Mouse (Mus musculus) mature B cell (primary cell): ENCODE measurements around the gene BC035044.

Source experiments
- in situ Hi-C: fragments of 300-500 bp; cut with MboI; formaldehyde crosslinking; loops from 2 replicates; pipeline ENCODE4 v1.14.3; 2019

The BC035044 gene

GRCm38 (mm10) chr6:128851151-128851550 lies 39.8 kb downstream of the BC035044 start:
- in situ Hi-C loops, result loop anchor here (5.0 to 10.0 kb wide), 2 partner anchors 334 to 391 kb away; partner anchors contain the start of gene Clec2d

GRCm38 (mm10) chr6:128850671-128851070 lies 40.3 kb downstream of the BC035044 start:
- in situ Hi-C loops, result loop anchor here (5.0 to 10.0 kb wide), 2 partner anchors 334 to 392 kb away; partner anchors contain the start of gene Clec2d

GRCm38 (mm10) chr6:128849902-128850301 lies 41.0 kb downstream of the BC035044 start:
- in situ Hi-C loops, result loop anchor here (5.0 to 10.0 kb wide), 3 partner anchors 245 to 392 kb away; partner anchors contain the start of gene Clec2d

- in situ Hi-C loops, result loop anchor here (10.0 kb wide), 1 partner anchor 243 kb away; no protein-coding TSS in a partner anchor
Measured at GRCm38 (mm10) chr6:128847401-128847800, 43.5 kb downstream of the BC035044 start.

GRCm38 (mm10) chr6:128845998-128846542 lies 44.9 kb downstream of the BC035044 start:
- in situ Hi-C loops, result loop anchor here (10.0 kb wide), 1 partner anchor 241 kb away; no protein-coding TSS in a partner anchor

GRCm38 (mm10) chr6:128845319-128845979 lies 45.5 kb downstream of the BC035044 start:
- in situ Hi-C loops, result loop anchor here (10.0 kb wide), 1 partner anchor 241 kb away; no protein-coding TSS in a partner anchor

GRCm38 (mm10) chr6:128844586-128845080 lies 46.3 kb downstream of the BC035044 start:
- in situ Hi-C loops, result loop anchor here (5.0 to 10.0 kb wide), 3 partner anchors 42 to 240 kb away; no protein-coding TSS in a partner anchor

GRCm38 (mm10) chr6:128844131-128844530 lies 46.8 kb downstream of the BC035044 start:
- in situ Hi-C loops, result loop anchor here (5.0 to 10.0 kb wide), 3 partner anchors 42 to 239 kb away; no protein-coding TSS in a partner anchor

- in situ Hi-C loops, result loop anchor here (5.0 to 10.0 kb wide), 3 partner anchors 41 to 239 kb away; no protein-coding TSS in a partner anchor
Measured at GRCm38 (mm10) chr6:128843479-128843992, 47.4 kb downstream of the BC035044 start.

GRCm38 (mm10) chr6:128842945-128843478 lies 47.9 kb downstream of the BC035044 start:
- in situ Hi-C loops, result loop anchor here (5.0 to 10.0 kb wide), 3 partner anchors 41 to 238 kb away; no protein-coding TSS in a partner anchor

GRCm38 (mm10) chr6:128842356-128842944 lies 48.5 kb downstream of the BC035044 start:
- in situ Hi-C loops, result loop anchor here (5.0 to 10.0 kb wide), 3 partner anchors 40 to 238 kb away; no protein-coding TSS in a partner anchor

GRCm38 (mm10) chr6:128841327-128842089 lies 49.4 kb downstream of the BC035044 start:
- in situ Hi-C loops, result loop anchor here (5.0 to 10.0 kb wide), 3 partner anchors 39 to 237 kb away; no protein-coding TSS in a partner anchor

GRCm38 (mm10) chr6:128840669-128841068 lies 50.3 kb downstream of the BC035044 start:
- in situ Hi-C loops, result loop anchor here (5.0 to 10.0 kb wide), 3 partner anchors 38 to 236 kb away; no protein-coding TSS in a partner anchor

GRCm38 (mm10) chr6:128839921-128840320 lies 51.0 kb downstream of the BC035044 start:
- in situ Hi-C loops, result loop anchor here (5.0 to 10.0 kb wide), 3 partner anchors 38 to 235 kb away; no protein-coding TSS in a partner anchor

- in situ Hi-C loops, result no loop called here
Measured at GRCm38 (mm10) chr6:128839266-128839771, 51.6 kb downstream of the BC035044 start.

- in situ Hi-C loops, result no loop called here
Measured at GRCm38 (mm10) chr6:128838342-128839265, 52.3 kb downstream of the BC035044 start.

GRCm38 (mm10) chr6:128837454-128838341 lies 53.2 kb downstream of the BC035044 start:
- in situ Hi-C loops, result no loop called here

- in situ Hi-C loops, result no loop called here
Measured at GRCm38 (mm10) chr6:128836955-128837334, 54.0 kb downstream of the BC035044 start.
